Mouse (Mus musculus) lung, embryonic 16.5 days (tissue): ENCODE data around the gene Prkar2b. TPM values are rescaled to one million over a fixed set of nuclear protein-coding genes. Genes with fewer than 3 reads are reported as not detected.
A peak's percentile ranks its signal among the peaks of the same experiment; 100 is the strongest.
"Not testable (repeated sequence)": the region's sequence is repeated elsewhere in the genome, so short reads cannot be mapped to it uniquely, and the experiment has no call there.

ENCODE experiments used
- ATAC-seq: fragments of 200-750 bp; cut with Nextera tagmentation; 2 replicates; pipeline ENCODE4 v1.8.0; 2017; ENCODE audit warnings: low read depth, mild to moderate bottlenecking, moderate library complexity
- H3K27ac ChIP-seq: fragments of 300-500 bp; sonication (generic); 2 replicates; pipeline ENCODE4 v1.5.1; 2014; ENCODE audit warnings: mild to moderate bottlenecking, control low read depth, low read length
- H3K27me3 ChIP-seq: fragments of 300-500 bp; sonication (generic); 2 replicates; pipeline ENCODE4 v1.6.1; 2014; ENCODE audit warnings: low read depth, low read length, mixed read lengths; ENCODE audit not compliant: control insufficient read depth, insufficient read depth
- H3K36me3 ChIP-seq: fragments of 300-500 bp; sonication (generic); 2 replicates; pipeline ENCODE4 v1.6.1; 2014; ENCODE audit warnings: low read length; ENCODE audit not compliant: control insufficient read depth, insufficient read depth
- H3K4me1 ChIP-seq: fragments of 300-500 bp; sonication (generic); replicated peaks from 2 replicates; pipeline ENCODE4 v1.6.1; 2014; ENCODE audit warnings: low read length, mixed read lengths; ENCODE audit not compliant: control insufficient read depth, insufficient read depth
- H3K4me2 ChIP-seq: fragments of 300-500 bp; sonication (generic); 2 replicates; pipeline ENCODE4 v1.6.1; 2014; ENCODE audit warnings: low read depth, low read length, control low read depth
- H3K4me3 ChIP-seq: fragments of 300-500 bp; sonication (generic); 2 replicates; pipeline ENCODE4 v1.5.1; 2014; ENCODE audit warnings: mild to moderate bottlenecking, low read length, control low read depth
- H3K9ac ChIP-seq: fragments of 300-500 bp; sonication (generic); 2 replicates; pipeline ENCODE4 v1.6.1; 2014; ENCODE audit warnings: low read length, control low read depth
- H3K9me3 ChIP-seq: fragments of 300-500 bp; sonication (generic); 2 replicates; pipeline ENCODE4 v1.6.1; 2016; ENCODE audit warnings: low read length; ENCODE audit not compliant: control insufficient read depth
- WGBS: fragments of 180-500 bp; shearing (Covaris S2); extraction: QIAGEN DNeasy Blood & Tissue Kit; methylation state at CpG from one replicate; pipeline ENCODE4 v1.1.7; 2014; 5-methylcytosine and 5-hydroxymethylcytosine counted together
- polyA plus RNA-seq: library from polyadenylated mRNA; unstranded; fragments of >200 nt; fragmentation: Nextera tagmentation; extraction: Ambion mirVana; gene quantifications from 2 replicates; pipeline ENCODE4 v1.2.1, GENCODE M21; 2015

The Prkar2b gene
- polyA plus RNA-seq, 1 experiment from 2014 or later: 18.3 TPM

- 0 out of 2 replicates have a peak, but pooled peaks have one; percentile 20 for ATAC-seq
- 31% methylated on average over 3 of the region's 3 CpGs for WGBS
Observed at GRCm38 (mm10) chr12:32018376-32018750, 42.7 kb downstream of the Prkar2b start.

DNA sequence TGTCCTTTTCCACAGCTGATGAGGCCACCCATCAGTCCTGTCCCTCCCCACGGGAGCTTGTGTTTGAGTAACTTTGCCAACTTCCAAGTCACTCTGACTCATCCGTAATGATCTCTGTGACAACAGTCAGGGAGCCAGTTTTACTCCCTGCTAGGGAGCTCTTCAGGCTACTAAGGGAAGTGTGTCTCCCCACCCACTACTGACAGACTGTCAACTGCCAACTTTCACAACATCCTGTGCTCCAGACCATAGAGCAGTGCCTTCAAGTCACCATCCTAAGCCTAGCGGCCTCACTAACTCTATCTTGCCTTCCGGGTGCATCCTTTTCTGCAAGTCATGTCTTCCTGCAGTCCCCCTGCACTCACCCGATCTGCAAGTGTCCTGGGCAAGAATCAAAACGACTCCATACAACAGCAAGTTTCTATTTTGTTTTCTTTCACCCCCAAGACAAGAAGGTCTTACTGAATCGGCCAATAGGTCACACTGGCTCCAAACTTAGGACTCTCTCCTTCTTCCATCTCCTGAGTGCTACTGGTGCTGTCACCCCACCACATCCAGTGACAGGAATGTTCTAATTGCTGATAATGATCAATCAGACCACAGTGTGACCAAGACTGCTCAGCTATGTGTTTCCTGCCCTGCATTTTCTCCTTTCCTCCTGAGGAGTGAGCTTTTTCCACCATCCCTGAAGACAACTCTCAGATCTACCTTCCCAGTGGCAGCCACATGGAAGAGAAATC is 43.3 kb downstream of the Prkar2b start:
- Histone ChIP-seq H3K4me1 (peaks cover 4% of the 10 kb centered on the region; the same call in 1 of the 2 replicates), H3K9ac (no peak overlapping the region), H3K27ac (no peak overlapping the region), H3K9me3 (no peaks in the 10 kb centered on the region), H3K27me3 (no peaks in the 10 kb centered on the region), H3K4me2 (no peak overlapping the region), H3K36me3 (no peaks in the 10 kb centered on the region), H3K4me3 (no peak overlapping the region)
- peak; percentile 69; the same call in 1 of the 2 replicates for ATAC-seq
- WGBS: 21% methylated on average over 7 of the region's 7 CpGs

More at GRCm38 (mm10) chr12:32018376-32018750, 42.7 kb downstream of the Prkar2b start:
- Histone ChIP-seq H3K4me3 (no peak overlapping the region), H3K27me3 (no peaks in the 10 kb centered on the region), H3K27ac (no peak overlapping the region), H3K4me1 (peaks cover 4% of the 10 kb centered on the region; the same call in 1 of the 2 replicates), H3K4me2 (no peak overlapping the region), H3K36me3 (no peaks in the 10 kb centered on the region), H3K9ac (no peak overlapping the region), H3K9me3 (no peaks in the 10 kb centered on the region)

DNA sequence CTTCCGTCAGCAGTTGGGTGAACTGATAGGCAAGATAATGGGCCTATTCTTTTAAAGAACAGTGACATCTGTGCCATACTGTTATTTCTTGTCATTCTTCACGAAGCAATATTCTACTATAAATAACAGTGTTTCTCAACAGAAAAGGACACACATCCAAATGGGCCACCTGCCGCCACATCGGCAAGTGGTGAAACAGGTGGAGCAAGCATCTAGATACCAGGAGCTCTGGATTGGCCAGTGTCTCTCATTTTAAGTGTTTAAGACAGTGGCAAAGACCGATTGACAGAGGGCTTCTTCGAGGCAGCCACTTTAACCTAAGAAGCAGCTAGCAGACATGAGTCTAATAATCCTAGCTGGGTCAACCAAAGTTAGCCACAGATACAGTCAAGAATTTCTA is 44.6 kb downstream of the Prkar2b start:
- Histone ChIP-seq H3K4me2 (no peak overlapping the region), H3K27me3 (no peaks in the 10 kb centered on the region), H3K36me3 (no peaks in the 10 kb centered on the region), H3K4me1 (peaks cover 4% of the 10 kb centered on the region; the same call in 1 of the 2 replicates), H3K4me3 (no peak overlapping the region), H3K9me3 (no peaks in the 10 kb centered on the region), H3K9ac (no peak overlapping the region), H3K27ac (no peak overlapping the region)
- 72% methylated on average over 6 of the region's 6 CpGs for WGBS
- no peak for ATAC-seq

DNA sequence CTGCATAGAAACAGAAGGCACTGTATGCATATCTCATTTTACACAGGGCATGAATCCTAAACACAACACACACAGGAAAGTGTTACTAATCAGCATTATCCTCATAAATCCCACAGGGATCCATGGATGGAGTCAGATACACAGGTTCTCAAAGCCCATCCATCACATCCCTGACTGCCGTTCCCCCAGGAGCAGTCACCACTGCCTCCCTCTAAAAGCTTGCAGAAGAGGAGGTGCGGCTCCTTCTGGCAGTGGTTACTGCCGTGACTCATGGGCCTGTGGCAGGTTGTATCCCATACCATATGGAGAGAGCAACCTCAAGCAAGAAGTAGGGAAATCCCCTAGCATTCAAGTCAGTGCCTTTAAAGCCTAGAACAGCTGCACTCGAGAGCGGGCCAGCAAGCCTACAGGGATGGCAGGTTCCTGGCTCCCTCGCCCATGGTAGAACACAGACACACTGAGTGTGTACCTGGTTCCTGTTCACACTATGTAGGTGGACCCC is 45.8 kb downstream of the Prkar2b start:
- peaks cover 4% of the 10 kb centered on the region; the same call in 1 of the 2 replicates for H3K4me1 ChIP-seq
- ATAC-seq: no peak
- 44% methylated on average over 6 of the region's 6 CpGs for WGBS
- no peak overlapping the region for H3K9ac ChIP-seq
- no peak overlapping the region for H3K27ac ChIP-seq
- no peaks in the 10 kb centered on the region for H3K9me3 ChIP-seq
- no peak overlapping the region for H3K4me2 ChIP-seq
- no peak overlapping the region for H3K4me3 ChIP-seq
- no peaks in the 10 kb centered on the region for H3K27me3 ChIP-seq
- no peaks in the 10 kb centered on the region for H3K36me3 ChIP-seq

GRCm38 (mm10) chr12:32014811-32015210 is 46.3 kb downstream of the Prkar2b start:
- Histone ChIP-seq H3K9me3 (no peaks in the 10 kb centered on the region), H3K27ac (no peak overlapping the region), H3K36me3 (no peaks in the 10 kb centered on the region), H3K27me3 (no peaks in the 10 kb centered on the region), H3K4me2 (no peak overlapping the region), H3K4me3 (no peak overlapping the region), H3K9ac (no peak overlapping the region), H3K4me1 (peaks cover 4% of the 10 kb centered on the region; the same call in 1 of the 2 replicates)
- ATAC-seq: no peak
- 45% methylated on average over 7 of the region's 7 CpGs for WGBS

DNA sequence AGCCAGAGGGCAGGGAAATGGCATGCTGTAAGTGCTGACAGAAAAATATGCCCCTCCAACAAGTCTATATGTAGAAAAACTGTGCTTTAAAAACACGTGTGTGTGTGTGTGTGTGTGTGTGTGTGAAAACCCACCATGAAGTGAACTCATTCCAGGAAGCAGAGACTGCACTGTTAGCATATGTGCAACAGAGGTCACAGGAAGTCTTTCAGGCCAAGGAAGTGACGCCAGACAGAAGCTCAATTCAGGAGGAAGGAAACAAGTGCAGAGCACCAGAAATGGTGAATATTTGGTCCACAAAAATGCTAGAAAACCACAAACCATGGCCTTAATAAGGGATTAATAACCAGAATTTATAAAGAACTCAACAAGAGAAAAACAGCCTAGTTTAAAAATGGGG is 48.9 kb downstream of the Prkar2b start:
- no peak overlapping the region for H3K4me2 ChIP-seq
- H3K4me3 ChIP-seq: no peak overlapping the region
- H3K36me3 ChIP-seq: no peaks in the 10 kb centered on the region
- H3K4me1 ChIP-seq: no peaks in the 10 kb centered on the region
- 48% methylated on average over 2 of the region's 2 CpGs for WGBS
- no peaks in the 10 kb centered on the region for H3K9me3 ChIP-seq
- no peak overlapping the region for H3K27ac ChIP-seq
- H3K9ac ChIP-seq: no peak overlapping the region
- H3K27me3 ChIP-seq: no peaks in the 10 kb centered on the region
- no peak for ATAC-seq

DNA sequence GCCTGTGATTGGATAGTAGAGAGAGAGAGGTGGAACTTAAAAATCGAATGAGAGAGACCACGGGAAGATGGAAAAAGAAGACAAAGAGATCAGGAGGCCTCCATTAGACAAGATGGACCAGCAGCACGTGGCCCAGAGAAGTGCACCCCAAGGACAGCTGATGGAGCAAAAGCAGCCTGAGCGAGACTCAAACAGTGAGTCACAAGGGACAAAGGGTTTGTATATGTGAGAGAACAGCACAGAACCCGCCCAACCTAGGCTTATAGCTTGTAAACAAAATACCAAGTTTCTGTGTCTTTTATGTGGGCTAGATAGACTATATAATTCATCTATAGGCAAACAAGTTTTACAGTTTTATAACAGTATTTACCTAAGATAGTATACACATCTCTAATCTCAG is 50.0 kb downstream of the Prkar2b start:
- no peaks in the 10 kb centered on the region for H3K9me3 ChIP-seq
- WGBS: 85% methylated on average over 5 of the region's 5 CpGs
- no peak overlapping the region for H3K4me2 ChIP-seq
- ATAC-seq: no peak
- H3K36me3 ChIP-seq: no peaks in the 10 kb centered on the region
- no peaks in the 10 kb centered on the region for H3K4me1 ChIP-seq
- no peaks in the 10 kb centered on the region for H3K27me3 ChIP-seq
- H3K27ac ChIP-seq: no peak overlapping the region
- H3K4me3 ChIP-seq: no peak overlapping the region
- H3K9ac ChIP-seq: no peak overlapping the region

GRCm38 (mm10) chr12:32009985-32010369 is 51.1 kb downstream of the Prkar2b start:
- H3K27ac ChIP-seq, H3K9me3 ChIP-seq, H3K4me3 ChIP-seq, H3K9ac ChIP-seq, H3K4me1 ChIP-seq, ATAC-seq, H3K4me2 ChIP-seq, H3K36me3 ChIP-seq, H3K27me3 ChIP-seq: not testable (repeated sequence)
- 47% methylated on average over 5 of the region's 6 CpGs for WGBS

DNA sequence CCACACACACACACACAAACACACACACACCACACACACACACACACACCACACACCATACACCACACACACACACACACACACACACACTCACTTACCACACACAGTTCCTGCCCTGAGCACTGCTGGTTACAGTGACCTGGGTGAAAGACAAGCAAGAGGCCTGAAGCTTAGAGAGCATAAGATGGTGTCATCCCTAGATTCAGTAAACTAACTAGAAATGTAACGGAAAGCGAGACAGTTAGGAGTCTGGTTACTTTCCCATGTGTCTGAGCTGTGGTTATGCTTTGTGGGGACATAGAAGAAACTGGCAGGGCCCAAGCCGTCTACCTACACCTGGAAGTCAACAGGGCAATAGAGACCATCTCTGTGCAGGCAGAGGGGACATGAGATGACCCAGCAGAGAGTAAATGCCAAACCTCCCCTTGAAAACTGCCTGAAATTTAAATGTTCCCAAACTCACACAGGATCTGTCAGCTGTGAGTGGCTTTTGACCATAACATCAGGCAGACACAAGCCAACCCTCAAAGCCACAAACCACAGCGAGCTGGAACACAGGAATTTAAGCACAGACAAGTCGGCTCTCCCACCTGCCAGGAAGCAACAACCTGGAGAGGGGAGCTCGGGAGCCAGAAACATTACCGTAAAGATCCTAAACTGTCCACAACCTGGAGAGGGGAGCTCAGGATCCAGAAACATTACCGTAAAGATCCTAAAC is 51.7 kb downstream of the Prkar2b start:
- no peak overlapping the region for H3K4me2 ChIP-seq
- WGBS: 20% methylated on average over 8 of the region's 8 CpGs
- H3K27ac ChIP-seq: no peak overlapping the region

More for the DNA sequence above, 51.7 kb downstream of the Prkar2b start:
- no peak overlapping the region for H3K4me3 ChIP-seq
- H3K4me1 ChIP-seq: no peaks in the 10 kb centered on the region
- H3K9ac ChIP-seq: no peak overlapping the region
- no peak for ATAC-seq
- no peaks in the 10 kb centered on the region for H3K36me3 ChIP-seq
- no peaks in the 10 kb centered on the region for H3K9me3 ChIP-seq
- no peaks in the 10 kb centered on the region for H3K27me3 ChIP-seq
